Mouse (Mus musculus): ENCODE measurements around the gene Gm3159. TPM values are rescaled to one million over a fixed set of nuclear protein-coding genes. Genes with fewer than 3 reads are reported as not detected.
"Not testable (repeated sequence)": the region's sequence is repeated elsewhere in the genome, so short reads cannot be mapped to it uniquely, and the experiment has no call there.

The Gm3159 gene
- polyA plus RNA-seq, 1 experiment from 2014 or later: not detected

- not testable (repeated sequence) for H3K4me1 ChIP-seq; H3K4me2 ChIP-seq (replicated peaks); H3K27ac ChIP-seq; H3K27me3 ChIP-seq; H3K9me3 ChIP-seq; ATAC-seq (ENCODE audit: low FRiP score, low read depth); H3K9ac ChIP-seq; H3K36me3 ChIP-seq; H3K4me3 ChIP-seq
Observed at GRCm38 (mm10) chr14:4430692-4431091, 33.4 kb downstream of the Gm3159 start, which contains the start of gene Gm3173. Gene Gm3173 (plus strand): TSS chr14:4430992.

Other genes with a start within 250 kb of the Gm3159 start
- gene Gm3127, start 232.5 kb upstream of the Gm3159 start, polyA plus RNA-seq (2015; fragmentation: Nextera tagmentation; extraction: Ambion mirVana): not detected in 2 replicates
- gene Gm2974, start 214.9 kb upstream of the Gm3159 start, polyA plus RNA-seq (2015; fragmentation: Nextera tagmentation; extraction: Ambion mirVana): 0.33 and 0.43 TPM in 2 replicates
- not detected in 2 replicates for gene Gm3138, start 147.9 kb upstream of the Gm3159 start, polyA plus RNA-seq (2015; fragmentation: Nextera tagmentation; extraction: Ambion mirVana)
- not detected in 2 replicates for gene Gm3149, start 80.2 kb upstream of the Gm3159 start, polyA plus RNA-seq (2015; fragmentation: Nextera tagmentation; extraction: Ambion mirVana)
- 0.15 and 0.38 TPM in 2 replicates for gene 2610042L04Rik, start 62.8 kb upstream of the Gm3159 start, polyA plus RNA-seq (2015; fragmentation: Nextera tagmentation; extraction: Ambion mirVana)
- 0.29 and 0.32 TPM in 2 replicates for gene Gm3164, start 17.9 kb downstream of the Gm3159 start, polyA plus RNA-seq (2015; fragmentation: Nextera tagmentation; extraction: Ambion mirVana)
- gene Gm3173, start 33.5 kb downstream of the Gm3159 start, polyA plus RNA-seq (2015; fragmentation: Nextera tagmentation; extraction: Ambion mirVana): not detected in 2 replicates
- gene Gm3182, start 84.2 kb downstream of the Gm3159 start, polyA plus RNA-seq (2015; fragmentation: Nextera tagmentation; extraction: Ambion mirVana): not detected in 2 replicates
- gene Gm3047, start 157.9 kb downstream of the Gm3159 start, polyA plus RNA-seq (2015; fragmentation: Nextera tagmentation; extraction: Ambion mirVana): not detected in 2 replicates
- gene Gm8159, start 234.8 kb downstream of the Gm3159 start, polyA plus RNA-seq (2015; fragmentation: Nextera tagmentation; extraction: Ambion mirVana): not detected in 2 replicates

Measured in limb, embryonic 13.5 days (tissue).